Mouse (Mus musculus) lung, embryonic 16.5 days (tissue): ENCODE results near the gene Pitx2. TPM values are rescaled to one million over a fixed set of nuclear protein-coding genes. Genes with fewer than 3 reads are reported as not detected.

Experiments used
- ATAC-seq: fragments of 200-750 bp; cut with Nextera tagmentation; 2 replicates; pipeline ENCODE4 v1.8.0; 2017; ENCODE audit warnings: low read depth, mild to moderate bottlenecking, moderate library complexity
- H3K27ac ChIP-seq: fragments of 300-500 bp; sonication (generic); 2 replicates; pipeline ENCODE4 v1.5.1; 2014; ENCODE audit warnings: mild to moderate bottlenecking, control low read depth, low read length
- H3K27me3 ChIP-seq: fragments of 300-500 bp; sonication (generic); 2 replicates; pipeline ENCODE4 v1.6.1; 2014; ENCODE audit warnings: low read depth, low read length, mixed read lengths; ENCODE audit not compliant: control insufficient read depth, insufficient read depth
- H3K36me3 ChIP-seq: fragments of 300-500 bp; sonication (generic); 2 replicates; pipeline ENCODE4 v1.6.1; 2014; ENCODE audit warnings: low read length; ENCODE audit not compliant: control insufficient read depth, insufficient read depth
- H3K4me1 ChIP-seq: fragments of 300-500 bp; sonication (generic); replicated peaks from 2 replicates; pipeline ENCODE4 v1.6.1; 2014; ENCODE audit warnings: low read length, mixed read lengths; ENCODE audit not compliant: control insufficient read depth, insufficient read depth
- H3K4me2 ChIP-seq: fragments of 300-500 bp; sonication (generic); 2 replicates; pipeline ENCODE4 v1.6.1; 2014; ENCODE audit warnings: low read depth, low read length, control low read depth
- H3K4me3 ChIP-seq: fragments of 300-500 bp; sonication (generic); 2 replicates; pipeline ENCODE4 v1.5.1; 2014; ENCODE audit warnings: mild to moderate bottlenecking, low read length, control low read depth
- H3K9ac ChIP-seq: fragments of 300-500 bp; sonication (generic); 2 replicates; pipeline ENCODE4 v1.6.1; 2014; ENCODE audit warnings: low read length, control low read depth
- H3K9me3 ChIP-seq: fragments of 300-500 bp; sonication (generic); 2 replicates; pipeline ENCODE4 v1.6.1; 2016; ENCODE audit warnings: low read length; ENCODE audit not compliant: control insufficient read depth
- WGBS: fragments of 180-500 bp; shearing (Covaris S2); extraction: QIAGEN DNeasy Blood & Tissue Kit; methylation state at CpG from one replicate; pipeline ENCODE4 v1.1.7; 2014; 5-methylcytosine and 5-hydroxymethylcytosine counted together
- polyA plus RNA-seq: library from polyadenylated mRNA; unstranded; fragments of >200 nt; fragmentation: Nextera tagmentation; extraction: Ambion mirVana; gene quantifications from 2 replicates; pipeline ENCODE4 v1.2.1, GENCODE M21; 2015

Gene Pitx2
- polyA plus RNA-seq, 1 experiment from 2014 or later = 7.0 TPM

GRCm38 (mm10) chr3:129207231-129208030, 7.8 kb downstream of the Pitx2 start:
- H3K9me3 ChIP-seq = no peaks in the 10 kb centered on the region
- H3K36me3 ChIP-seq = no peaks in the 10 kb centered on the region
- no peak overlapping the region for H3K9ac ChIP-seq
- H3K27me3 ChIP-seq = peaks cover 94% of the 10 kb centered on the region
- H3K4me3 ChIP-seq = no peak overlapping the region
- no peak overlapping the region for H3K4me2 ChIP-seq
- H3K27ac ChIP-seq = no peak overlapping the region
- ATAC-seq = no peak
- peaks cover 7% of the 10 kb centered on the region; the same call in 1 of the 2 replicates for H3K4me1 ChIP-seq
- 8% methylated on average over 24 of the region's 24 CpGs for WGBS

GRCm38 (mm10) chr3:129208031-129208380, 8.3 kb downstream of the Pitx2 start:
- Histone ChIP-seq H3K9me3 (no peaks in the 10 kb centered on the region), H3K36me3 (no peaks in the 10 kb centered on the region), H3K27ac (no peak overlapping the region), H3K9ac (no peak overlapping the region), H3K4me1 (peaks cover 7% of the 10 kb centered on the region; the same call in 1 of the 2 replicates), H3K27me3 (peaks cover 93% of the 10 kb centered on the region), H3K4me3 (no peak overlapping the region), H3K4me2 (no peak overlapping the region)
- no peak for ATAC-seq
- WGBS = 7% methylated on average over 7 of the region's 7 CpGs

GRCm38 (mm10) chr3:129208421-129208820, 8.7 kb downstream of the Pitx2 start:
- Histone ChIP-seq H3K9ac (no peak overlapping the region), H3K27ac (no peak overlapping the region), H3K4me1 (peaks cover 7% of the 10 kb centered on the region; the same call in 1 of the 2 replicates), H3K36me3 (no peaks in the 10 kb centered on the region), H3K4me3 (no peak overlapping the region), H3K4me2 (no peak overlapping the region), H3K9me3 (no peaks in the 10 kb centered on the region), H3K27me3 (peaks cover 93% of the 10 kb centered on the region)
- ATAC-seq = no peak
- 11% methylated on average over 10 of the region's 10 CpGs for WGBS

- no peaks in the 10 kb centered on the region for H3K36me3 ChIP-seq
- ATAC-seq = no peak
- H3K27ac ChIP-seq = no peak overlapping the region
- peaks cover 14% of the 10 kb centered on the region for H3K4me1 ChIP-seq
- H3K4me2 ChIP-seq = no peak overlapping the region
- no peaks in the 10 kb centered on the region for H3K9me3 ChIP-seq
- no peak overlapping the region for H3K9ac ChIP-seq
- H3K4me3 ChIP-seq = no peak overlapping the region
- H3K27me3 ChIP-seq = peaks cover 94% of the 10 kb centered on the region
- 12% methylated on average over 4 of the region's 4 CpGs for WGBS
Observed at GRCm38 (mm10) chr3:129209266-129209665, 9.6 kb downstream of the Pitx2 start.

GRCm38 (mm10) chr3:129209771-129210170, 10.1 kb downstream of the Pitx2 start:
- peaks cover 94% of the 10 kb centered on the region for H3K27me3 ChIP-seq
- H3K27ac ChIP-seq = no peak overlapping the region
- H3K4me1 ChIP-seq = peaks cover 16% of the 10 kb centered on the region
- no peak overlapping the region for H3K9ac ChIP-seq
- no peaks in the 10 kb centered on the region for H3K9me3 ChIP-seq
- no peaks in the 10 kb centered on the region for H3K36me3 ChIP-seq
- no peak overlapping the region for H3K4me2 ChIP-seq
- WGBS = 15% methylated on average over 4 of the region's 4 CpGs
- no peak overlapping the region for H3K4me3 ChIP-seq
- no peak for ATAC-seq

GRCm38 (mm10) chr3:129212038-129212645, 12.5 kb downstream of the Pitx2 start:
- Histone ChIP-seq H3K27me3 (peaks cover 90% of the 10 kb centered on the region), H3K27ac (no peak overlapping the region), H3K9me3 (no peaks in the 10 kb centered on the region), H3K4me2 (no peak overlapping the region), H3K4me1 (peaks cover 15% of the 10 kb centered on the region), H3K4me3 (no peak overlapping the region), H3K36me3 (no peaks in the 10 kb centered on the region), H3K9ac (no peak overlapping the region)
- 5% methylated on average over 7 of the region's 7 CpGs for WGBS
- ATAC-seq = no peak

- Histone ChIP-seq H3K9me3 (no peaks in the 10 kb centered on the region), H3K4me1 (peaks cover 15% of the 10 kb centered on the region), H3K27ac (no peak overlapping the region), H3K4me3 (no peak overlapping the region), H3K4me2 (no peak overlapping the region), H3K9ac (no peak overlapping the region), H3K27me3 (peaks cover 90% of the 10 kb centered on the region), H3K36me3 (no peaks in the 10 kb centered on the region)
- WGBS = 3% methylated on average over 11 of the region's 11 CpGs
- no peak for ATAC-seq
Observed at GRCm38 (mm10) chr3:129212807-129213206, 13.1 kb downstream of the Pitx2 start.

GRCm38 (mm10) chr3:129213633-129214145, 14.0 kb downstream of the Pitx2 start:
- peak overlapping the region; percentile 64 for H3K4me3 ChIP-seq
- H3K27me3 ChIP-seq = peaks cover 90% of the 10 kb centered on the region
- peak overlapping the region; percentile 35 for H3K9ac ChIP-seq
- peak; percentile 95 for ATAC-seq
- 1% methylated on average over 39 of the region's 39 CpGs for WGBS
- H3K4me2 ChIP-seq = peak overlapping the region; percentile 92
- H3K9me3 ChIP-seq = no peaks in the 10 kb centered on the region
- H3K4me1 ChIP-seq = peaks cover 15% of the 10 kb centered on the region
- no peak overlapping the region for H3K27ac ChIP-seq
- H3K36me3 ChIP-seq = no peaks in the 10 kb centered on the region

- no peak overlapping the region for H3K27ac ChIP-seq
Observed at GRCm38 (mm10) chr3:129214146-129214665, 14.5 kb downstream of the Pitx2 start.

More at GRCm38 (mm10) chr3:129214146-129214665, 14.5 kb downstream of the Pitx2 start:
- Histone ChIP-seq H3K36me3 (no peaks in the 10 kb centered on the region), H3K9me3 (no peaks in the 10 kb centered on the region), H3K4me1 (peaks cover 15% of the 10 kb centered on the region), H3K4me2 (peak overlapping the region; percentile 92), H3K27me3 (peaks cover 88% of the 10 kb centered on the region), H3K4me3 (peak overlapping the region; percentile 64), H3K9ac (peak overlapping the region; percentile 35)
- WGBS = 1% methylated on average over 31 of the region's 34 CpGs
- ATAC-seq = peak; percentile 11; the same call in 1 of the 2 replicates
